Mouse (Mus musculus): Measurements from ENCODE around the gene Prdm16. TPM values are rescaled to one million over a fixed set of nuclear protein-coding genes. Genes with fewer than 3 reads are reported as not detected.

Prdm16 gene
- total RNA-seq, 2 experiments from 2014 or later: 9.8 to 13.5 TPM

DNA sequence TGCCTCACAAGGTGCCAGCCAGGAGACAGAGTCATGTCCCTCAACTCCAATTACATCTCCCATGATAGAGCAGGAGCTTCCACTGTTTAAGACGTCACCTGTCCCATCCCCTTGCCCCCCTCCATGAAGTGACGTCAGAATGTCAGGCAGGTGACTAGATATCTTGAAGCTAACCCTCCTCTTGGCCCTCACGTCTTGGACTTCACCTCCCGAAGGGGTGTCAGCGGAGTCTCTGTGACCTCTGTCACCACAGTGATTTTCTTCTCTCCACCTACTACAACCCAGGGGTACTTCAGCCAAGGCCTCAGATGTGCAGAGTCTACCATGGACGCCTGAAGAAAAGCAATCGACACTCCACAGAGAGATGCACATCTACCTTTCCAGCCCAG, 32.2 kb downstream of the Prdm16 start:
- DNase-seq (ENCODE audit: low spot score in 2 of 2): no peak

DNA sequence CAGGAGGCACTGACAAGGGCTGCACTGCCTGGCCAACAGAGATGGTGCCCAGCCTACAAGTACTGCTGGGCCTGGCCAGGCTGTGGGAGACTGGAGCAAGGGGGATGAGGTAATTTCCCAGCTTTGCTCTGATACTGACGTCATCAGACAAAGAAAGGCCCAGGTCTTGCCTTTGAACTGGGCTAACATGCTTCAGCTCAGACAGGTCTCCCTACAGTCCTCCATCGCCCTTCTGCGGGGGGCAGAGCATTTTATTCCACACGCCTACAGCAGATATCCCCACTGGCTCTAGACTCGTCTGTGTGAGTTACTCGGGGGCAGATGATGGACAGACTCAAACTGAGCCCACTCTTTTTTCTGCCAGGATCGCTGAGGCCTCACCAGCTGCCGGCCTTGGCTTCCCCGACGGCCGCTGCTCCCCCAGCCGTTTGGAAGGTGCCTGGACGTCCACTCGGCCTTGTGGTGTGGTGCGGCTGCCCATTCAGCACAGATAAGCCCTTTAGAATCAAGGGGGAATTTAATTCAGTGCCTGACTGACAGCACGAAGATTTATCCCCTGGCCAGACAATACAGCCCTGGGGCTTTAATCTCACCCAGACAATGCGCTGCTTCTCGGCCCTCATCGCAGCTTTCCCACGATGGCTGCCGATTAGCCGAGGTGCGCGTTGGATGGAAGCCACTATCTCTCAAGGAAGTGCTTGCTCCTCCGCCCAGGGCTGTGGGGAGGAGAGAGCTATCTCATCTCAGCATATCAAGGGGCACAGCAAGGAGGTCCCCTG, 32.8 kb downstream of the Prdm16 start:
- no peak for DNase-seq (ENCODE audit: low spot score in 2 of 2)

DNA sequence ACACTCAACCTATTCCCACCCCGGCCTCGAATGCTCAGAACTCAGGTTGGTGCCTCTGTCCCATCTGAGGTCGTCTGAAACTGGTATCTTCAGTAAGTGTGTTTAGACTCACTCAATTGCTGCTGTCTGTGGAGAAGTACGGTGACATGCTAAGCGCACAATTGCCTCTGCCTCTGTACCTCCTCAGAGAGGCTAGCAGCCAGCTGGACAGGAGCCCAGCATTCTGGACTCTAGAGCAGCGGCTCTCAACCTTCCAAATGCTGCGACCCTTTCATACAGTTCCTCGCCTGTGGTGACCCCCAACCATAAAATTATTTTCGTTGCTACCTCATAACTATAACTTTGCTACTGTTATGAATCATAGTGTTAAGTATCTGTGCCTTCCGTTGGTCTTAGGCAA, 34.3 kb downstream of the Prdm16 start:
- peak in 1 of 2 experiments; percentile 45 for DNase-seq (ENCODE audit: low spot score in 2 of 2)

DNA sequence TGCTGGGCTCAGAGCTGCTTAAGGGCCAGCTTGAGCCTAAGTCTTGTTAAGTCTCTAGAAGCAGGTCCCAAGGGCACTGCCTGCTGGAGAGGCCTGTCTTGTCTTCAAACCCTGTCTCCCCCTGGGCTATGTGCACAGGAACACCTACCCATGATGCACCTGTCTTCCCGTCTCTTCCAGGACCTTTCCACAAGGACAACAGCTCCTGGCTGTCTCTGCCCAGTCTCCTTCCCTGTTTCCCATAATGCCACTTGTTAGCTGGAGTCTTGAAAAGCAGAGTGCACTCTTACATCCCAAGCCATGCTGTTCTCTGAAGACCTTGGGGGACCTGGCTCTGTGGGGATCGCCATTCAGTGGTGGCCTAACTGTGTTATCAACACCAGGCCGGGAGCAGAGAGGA, 35.7 kb downstream of the Prdm16 start:
- no peak for DNase-seq (ENCODE audit: low spot score in 2 of 2)

DNA sequence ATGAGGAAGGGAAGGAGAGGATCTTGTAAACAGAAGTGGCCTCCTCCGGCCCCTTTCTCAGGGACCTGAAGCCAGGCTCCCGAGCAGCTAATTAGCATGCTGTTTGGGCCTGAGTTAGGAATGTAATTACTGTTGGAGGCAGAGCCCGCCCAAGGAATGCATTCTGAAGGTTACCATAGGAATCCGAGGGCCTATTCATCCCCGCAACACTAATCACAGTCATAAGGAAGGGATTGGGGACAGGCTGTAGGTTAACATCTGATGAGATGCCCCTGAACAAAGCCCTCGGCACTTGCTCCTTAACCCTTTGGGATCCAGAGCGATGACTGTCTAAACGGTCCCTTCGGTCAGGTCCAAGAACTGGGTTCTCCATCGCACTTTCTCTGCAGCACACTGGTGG, 36.7 kb downstream of the Prdm16 start:
- no peak for DNase-seq (ENCODE audit: low spot score in 2 of 2)

DNA sequence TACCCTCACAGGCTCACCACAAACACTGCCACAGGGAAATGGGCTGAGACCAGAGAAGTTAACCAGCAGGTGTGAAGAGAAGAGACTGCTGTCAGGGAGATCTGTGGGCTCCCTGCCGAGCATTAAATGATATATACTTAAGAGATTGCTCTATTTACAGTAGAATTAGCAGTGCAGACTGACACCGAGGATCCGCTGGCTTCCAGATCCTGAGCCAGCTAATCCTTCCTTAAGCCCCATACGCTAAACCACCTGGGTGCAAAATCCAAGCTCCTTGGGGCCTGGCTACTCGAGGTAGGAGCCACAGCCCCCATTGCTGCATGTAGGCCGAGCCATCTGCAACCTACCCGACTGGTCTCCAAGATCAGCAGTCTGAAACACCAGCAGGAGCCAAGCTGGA, 38.3 kb downstream of the Prdm16 start:
- no peak for DNase-seq (ENCODE audit: low spot score in 2 of 2)

DNA sequence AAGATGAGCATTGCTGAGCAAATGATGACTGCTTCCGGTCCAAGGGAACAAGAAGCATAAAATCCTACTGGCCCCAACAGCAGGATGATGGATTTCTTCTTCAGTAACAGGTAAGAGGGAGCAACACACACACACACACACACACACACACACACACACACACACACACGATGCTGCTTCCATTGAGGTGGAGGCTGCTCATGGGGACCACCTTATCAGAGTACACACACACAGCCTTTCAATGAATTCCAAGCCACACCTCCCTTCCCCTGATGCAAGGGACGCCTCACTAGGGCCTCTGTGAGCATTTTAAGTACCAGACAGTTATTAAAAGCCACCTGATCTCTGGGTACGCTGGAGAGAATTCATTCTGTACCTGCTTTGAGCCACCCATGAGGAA, 39.9 kb downstream of the Prdm16 start:
- no peak for DNase-seq (ENCODE audit: low spot score in 2 of 2)

DNA sequence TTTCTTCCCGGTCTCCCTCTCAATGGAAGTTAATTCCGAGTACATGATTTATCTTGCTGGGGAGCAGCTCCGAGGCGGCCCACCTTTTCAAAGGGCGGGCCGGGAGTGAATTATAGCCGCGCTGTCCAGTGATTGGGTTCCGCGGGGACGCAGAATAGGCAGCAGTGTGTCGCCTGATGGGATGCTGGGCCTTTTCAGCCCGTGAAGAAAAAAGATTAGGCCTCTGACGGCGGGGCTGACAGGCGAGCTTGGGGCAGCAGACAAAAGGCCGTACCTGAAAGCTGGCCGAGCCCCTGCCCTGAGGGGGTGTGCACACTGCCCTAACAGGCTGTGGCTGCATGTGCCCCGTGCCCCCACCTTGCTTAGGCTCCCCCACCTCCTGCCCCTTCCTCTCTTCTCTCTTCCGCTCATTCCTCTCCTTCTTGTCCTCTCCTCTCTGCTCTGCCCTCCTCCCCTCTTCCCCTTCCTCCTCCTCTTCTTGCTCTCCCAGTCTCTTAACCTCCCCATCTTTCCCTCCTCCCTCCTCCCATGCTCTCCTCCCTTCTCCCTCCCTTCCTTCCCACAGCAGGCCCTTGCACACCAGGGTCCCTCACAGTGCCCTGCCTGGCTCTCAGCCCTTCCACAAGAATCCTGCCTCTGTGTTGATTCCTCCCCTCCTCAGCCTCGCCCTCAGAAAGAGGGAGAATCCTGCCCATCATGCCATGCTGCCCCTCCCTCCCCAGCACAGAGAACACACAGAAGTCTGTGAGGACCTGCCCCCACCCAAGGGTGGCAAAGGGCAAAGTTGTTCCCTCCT, 41.7 kb downstream of the Prdm16 start:
- DNase-seq (ENCODE audit: low spot score in 2 of 2): no peak

DNA sequence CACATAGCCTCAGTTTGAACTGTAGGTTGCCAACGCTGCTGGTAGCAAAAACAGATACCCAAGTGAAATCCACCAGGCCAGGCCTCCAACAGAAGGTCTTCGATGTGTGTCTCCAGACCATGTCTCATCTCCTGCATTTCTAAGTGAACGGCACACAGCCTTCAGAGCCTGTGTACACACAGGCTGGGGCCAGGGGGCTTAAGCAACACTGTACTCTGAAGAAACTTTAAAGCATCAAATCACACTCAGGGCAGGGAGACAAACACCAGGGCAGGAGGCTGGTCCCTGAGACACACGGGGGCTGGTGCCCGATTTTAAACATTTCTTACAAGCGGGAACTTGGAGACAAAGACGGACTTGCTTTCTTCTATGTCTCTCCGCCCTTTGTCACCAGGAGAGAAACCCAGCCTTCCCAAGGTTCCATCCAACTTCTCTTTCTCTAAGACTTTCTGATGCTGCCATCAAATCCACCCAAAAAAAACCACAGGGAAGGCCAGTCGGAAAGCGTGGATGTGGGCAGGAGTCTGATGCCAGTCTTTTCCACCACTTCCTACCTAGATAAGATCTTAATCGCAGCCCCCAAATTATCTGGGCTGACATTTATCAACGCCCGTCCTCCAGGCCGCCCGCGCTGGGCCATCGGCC, 42.4 kb downstream of the Prdm16 start:
- DNase-seq (ENCODE audit: low spot score in 2 of 2): no peak

DNA sequence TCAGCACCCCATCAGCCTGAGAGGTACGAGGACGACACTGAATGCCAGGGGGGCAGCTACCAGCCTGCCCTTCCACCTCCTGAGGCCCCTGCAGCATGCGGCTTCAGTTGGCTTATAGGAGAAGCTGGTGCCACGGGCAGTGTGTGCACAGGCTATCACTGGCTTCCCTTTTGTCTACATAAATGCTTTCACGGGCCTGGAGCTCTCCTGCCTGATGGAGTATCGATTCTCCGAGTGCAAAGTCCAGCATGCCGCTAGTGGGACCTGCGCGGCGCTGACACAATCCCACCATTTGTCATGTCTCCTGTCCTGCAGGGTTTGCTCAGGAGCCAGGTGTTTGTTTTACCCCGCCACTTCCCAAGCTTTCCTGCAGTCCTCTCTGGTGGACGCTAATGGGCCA, 44.1 kb downstream of the Prdm16 start:
- no peak for DNase-seq (ENCODE audit: low spot score in 2 of 2)

DNA sequence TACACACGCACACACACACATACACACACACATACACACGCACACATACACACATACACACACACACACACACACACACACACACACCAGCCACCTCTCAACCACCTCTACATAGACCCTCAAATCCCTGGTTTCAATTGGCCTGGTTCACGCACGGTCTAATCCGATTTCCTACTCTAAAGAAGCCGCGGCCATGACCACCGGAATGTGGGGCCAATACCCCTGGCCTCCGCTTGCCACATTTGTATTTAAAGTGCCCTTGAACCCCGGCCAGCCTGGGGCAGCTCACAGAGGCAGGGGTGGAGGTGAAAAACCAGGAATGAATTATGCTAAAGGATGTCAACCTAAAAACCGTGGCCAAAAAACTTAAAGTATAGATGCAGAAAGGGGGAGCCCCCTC, 45.8 kb downstream of the Prdm16 start:
- no peak for DNase-seq (ENCODE audit: low spot score in 2 of 2)

DNA sequence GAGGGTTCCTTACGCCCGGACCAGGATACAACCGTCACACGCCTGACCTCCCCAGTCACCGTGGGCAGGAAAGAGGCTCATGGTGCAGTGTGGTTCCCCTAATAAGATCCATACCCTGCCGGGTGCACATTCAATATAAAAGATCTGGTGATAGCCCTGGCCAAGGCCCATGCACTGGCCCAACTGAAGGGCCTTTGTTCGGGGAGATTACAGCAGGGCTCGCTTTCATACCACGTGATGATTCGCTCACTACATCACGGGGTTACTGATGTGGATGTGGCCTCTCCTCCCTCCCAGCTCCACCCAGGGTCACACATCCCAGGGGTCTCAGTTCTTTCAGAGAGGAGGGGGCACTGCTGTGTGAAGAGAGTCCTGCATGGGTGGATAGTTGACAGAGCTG, 50.3 kb downstream of the Prdm16 start:
- DNase-seq (ENCODE audit: low spot score in 2 of 2): no peak

DNA sequence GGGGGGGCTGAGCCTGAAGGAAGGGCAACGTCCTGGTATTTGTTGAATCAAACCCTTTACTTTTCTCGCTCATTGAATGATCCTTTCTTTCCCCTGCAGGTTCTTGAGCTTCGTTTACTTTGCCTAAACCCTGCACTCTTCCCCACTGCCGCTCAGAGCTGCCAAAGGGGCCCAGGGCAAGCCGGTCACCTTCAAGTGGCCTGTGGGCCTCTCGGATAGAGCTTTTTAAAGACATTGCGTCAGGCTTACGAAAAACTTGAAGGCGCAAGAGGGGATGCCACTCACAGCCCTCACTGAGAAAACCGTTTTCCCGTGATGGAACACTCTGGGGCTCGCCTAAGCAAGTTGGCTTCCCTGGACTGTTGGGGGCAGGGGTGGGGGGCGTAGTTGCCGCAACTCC, 50.9 kb downstream of the Prdm16 start:
- DNase-seq (ENCODE audit: low spot score in 2 of 2): no peak

DNA sequence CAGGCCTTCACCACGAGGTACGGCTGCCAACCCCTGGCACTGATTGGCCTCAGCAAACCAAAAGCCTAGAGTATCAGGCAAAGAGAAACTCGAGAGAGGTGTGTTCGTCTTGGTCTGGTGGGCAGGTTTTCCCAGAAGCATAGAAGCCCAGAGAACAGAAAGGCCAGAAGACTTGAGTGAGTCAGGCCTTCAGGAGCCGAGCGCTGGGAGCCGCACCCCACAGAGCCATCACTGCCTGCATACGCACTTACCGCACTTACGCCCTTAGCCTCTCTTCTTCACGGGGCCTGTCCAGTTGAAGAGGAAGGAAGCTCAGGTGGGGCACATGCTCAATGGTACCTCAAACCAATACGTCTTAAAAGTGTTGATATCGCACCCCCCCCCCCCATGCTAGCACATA, 53.0 kb downstream of the Prdm16 start:
- no peak for DNase-seq (ENCODE audit: low spot score in 2 of 2)

DNA sequence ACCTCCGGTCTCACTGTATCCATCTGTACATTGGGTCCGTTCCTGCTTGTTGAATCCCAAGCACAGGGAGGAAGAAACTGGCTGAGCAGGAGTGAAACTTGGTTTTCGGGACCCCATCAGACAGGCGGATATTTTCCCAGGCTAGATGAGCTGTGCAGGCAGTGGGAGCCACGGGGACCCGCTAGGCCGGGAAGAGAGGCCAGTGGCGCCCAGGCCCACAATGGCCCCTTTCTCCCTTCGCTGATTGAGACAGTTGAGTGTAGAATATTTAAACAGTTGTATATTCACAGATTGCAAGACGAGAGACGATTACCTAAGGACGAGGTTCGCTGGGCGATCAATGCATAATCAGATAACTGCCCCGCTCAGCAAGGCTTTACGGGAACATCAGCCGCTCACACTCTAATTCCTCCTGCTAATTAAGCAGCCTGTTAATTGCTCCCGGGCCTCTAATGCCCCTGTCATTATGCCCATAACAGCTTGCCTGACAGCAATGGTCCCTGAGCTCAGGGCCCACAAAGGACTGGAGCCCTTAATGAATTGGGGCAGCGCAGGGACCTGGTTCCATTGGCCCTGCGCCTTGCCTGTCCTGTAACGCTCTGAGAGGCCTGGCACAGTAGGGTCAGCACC, 54.0 kb downstream of the Prdm16 start:
- peak; percentile 32 to 48 for DNase-seq (ENCODE audit: low spot score in 2 of 2)

DNA sequence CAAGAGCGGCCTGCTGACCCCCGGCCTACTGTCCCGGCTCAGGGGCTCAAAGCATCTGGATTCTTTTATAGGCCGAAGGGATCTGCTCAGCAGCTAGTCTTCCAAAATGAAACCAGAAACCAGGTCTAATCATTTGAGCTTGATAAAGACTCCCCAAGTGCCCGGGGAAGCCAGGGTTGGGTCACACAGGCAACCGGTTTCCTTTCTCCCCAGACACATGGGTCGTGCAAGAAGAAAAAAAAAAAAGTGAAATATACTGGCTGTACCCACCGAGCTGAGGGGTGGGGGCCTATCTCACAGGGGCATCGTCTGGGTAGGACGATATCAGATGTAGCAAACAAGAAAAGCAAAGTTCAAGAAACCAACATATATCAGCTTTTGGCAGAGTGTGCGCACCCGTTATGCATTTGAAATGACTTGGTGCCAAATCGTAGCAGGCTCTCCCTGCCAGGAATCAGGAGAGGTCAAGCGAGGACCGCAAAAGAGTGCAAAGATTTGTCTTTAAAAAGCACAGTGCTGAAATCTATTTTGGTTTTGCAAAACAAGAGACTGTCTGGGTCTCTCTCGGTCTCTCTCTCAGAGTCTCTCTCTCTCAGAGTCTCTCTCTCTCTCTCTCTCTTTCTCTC, 55.3 kb downstream of the Prdm16 start:
- DNase-seq (ENCODE audit: low spot score in 2 of 2): no peak

DNA sequence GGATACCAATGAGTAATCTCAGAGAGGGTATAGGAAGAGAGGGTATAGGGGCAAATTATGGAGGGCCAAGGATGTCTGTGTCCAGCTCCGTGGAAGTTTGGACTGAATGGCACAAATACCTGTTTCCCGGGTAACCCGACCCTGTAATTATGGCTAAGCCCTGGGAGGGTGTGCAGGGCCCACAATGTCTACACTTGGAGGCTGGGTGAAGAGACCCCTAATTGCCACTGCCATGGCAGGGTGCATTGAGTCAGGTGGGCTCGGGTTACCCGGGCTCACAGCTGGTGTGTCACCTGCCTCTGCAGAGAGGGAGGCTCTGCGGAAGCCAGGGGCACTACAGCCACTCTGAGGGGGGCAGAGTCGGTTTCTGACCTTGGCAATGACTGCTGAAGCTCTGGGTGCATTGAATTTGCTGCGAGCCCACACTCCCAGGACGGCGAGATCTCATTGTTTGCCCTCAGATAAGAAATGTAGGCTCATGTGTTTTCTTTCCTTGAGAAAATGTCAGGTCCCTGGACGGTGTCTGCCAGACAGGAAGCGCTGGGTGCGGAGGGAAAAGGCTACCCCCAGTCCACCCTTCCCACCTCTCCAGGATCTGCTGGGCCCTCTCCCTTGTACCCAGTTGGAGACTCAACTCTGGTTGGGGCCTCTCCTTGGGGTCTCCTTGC, 62.3 kb downstream of the Prdm16 start:
- no peak for DNase-seq (ENCODE audit: low spot score in 2 of 2)

DNA sequence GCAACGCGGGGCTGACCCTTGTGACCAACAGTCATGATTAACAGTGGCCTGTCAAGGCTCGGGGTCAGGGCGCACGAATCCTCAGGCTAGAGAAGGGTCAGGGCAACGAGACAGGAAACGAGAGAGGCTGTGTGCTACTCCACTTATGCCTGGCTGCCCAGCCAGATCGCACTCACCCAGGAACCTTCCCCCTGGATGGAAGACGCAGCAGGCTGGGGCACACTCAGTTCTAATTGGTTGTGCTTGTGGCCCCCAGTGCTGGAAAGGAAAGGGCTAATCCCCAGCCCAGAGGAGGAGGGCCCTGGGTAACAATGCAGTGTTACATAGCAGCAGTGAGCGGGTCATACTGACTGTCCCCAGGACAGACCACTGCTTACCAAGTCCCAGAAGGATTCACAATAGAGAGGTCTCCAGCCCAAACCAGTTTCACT, 66.2 kb downstream of the Prdm16 start:
- DNase-seq (ENCODE audit: low spot score in 2 of 2): no peak

DNA sequence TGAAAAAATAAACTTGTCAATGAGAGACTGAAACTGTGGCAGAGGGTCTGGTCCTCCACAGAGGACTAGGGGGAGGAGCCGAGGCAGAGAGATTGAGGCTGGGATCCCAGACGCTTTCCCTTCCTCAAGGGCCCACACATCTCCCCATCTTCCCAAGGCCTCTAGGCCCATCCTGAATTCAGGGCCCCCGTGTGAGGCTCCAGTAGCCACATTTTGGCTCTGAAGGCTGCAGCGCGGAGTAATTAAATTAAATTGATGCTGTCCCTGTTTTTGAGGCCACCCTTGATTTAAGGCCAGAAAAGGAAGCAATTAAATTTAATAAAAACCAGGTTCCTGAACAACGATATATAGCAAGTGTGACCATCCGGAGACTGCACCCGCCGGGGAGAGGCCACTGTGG, 66.8 kb downstream of the Prdm16 start:
- no peak for DNase-seq (ENCODE audit: low spot score in 2 of 2)

DNA sequence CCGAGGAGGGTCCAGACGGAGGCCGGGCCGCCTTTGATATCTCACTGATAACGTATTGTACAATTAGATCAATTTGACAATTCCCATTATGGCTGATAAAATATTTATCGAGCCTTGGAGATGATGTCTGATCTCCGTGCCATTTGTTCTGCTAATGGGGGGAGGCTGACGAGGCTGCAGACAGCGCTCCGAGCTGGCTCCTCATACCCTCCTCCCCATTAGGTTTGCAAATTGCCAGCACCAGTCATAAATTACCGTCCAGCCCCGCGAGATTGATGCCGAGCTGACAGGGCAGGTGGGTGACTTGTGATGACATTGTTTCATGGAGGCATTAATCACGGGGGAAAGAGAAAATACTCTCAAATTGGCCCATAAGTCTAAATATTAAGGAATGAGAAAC, 67.9 kb downstream of the Prdm16 start:
- DNase-seq (ENCODE audit: low spot score in 2 of 2): no peak

DNA sequence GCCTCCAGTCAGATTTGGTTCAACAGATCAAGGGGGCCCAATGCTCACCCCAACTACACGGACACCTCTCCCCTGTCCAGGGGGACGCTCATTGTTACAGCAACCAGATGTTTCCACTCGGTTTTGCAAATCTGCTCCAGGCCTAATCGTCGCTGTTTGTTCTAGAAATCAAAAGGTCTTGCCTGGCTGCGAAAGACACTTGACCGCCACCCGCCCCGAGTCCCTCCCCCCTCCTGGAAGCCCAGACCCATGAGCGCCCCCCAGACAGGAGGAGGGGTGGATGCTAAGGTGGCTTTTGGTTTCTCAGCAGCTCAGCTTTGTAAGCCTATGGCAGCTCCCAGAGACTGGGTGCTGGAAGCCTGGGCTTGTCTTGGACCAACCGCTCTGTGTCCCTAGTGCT, 68.7 kb downstream of the Prdm16 start:
- DNase-seq (ENCODE audit: low spot score in 2 of 2): no peak
